Mouse (Mus musculus): ENCODE results near the gene Ssrp1. TPM values are rescaled to one million over a fixed set of nuclear protein-coding genes. Genes with fewer than 3 reads are reported as not detected.

Gene Ssrp1
- polyA plus RNA-seq, 1 experiment from 2014 or later: 359 TPM

- WGBS: 13% methylated on average over 11 of the region's 11 CpGs
- H3K27ac ChIP-seq (ENCODE audit: low read depth, low read length): no peak overlapping the region
- DNase-seq (ENCODE audit: low spot score) (no peak), ATAC-seq (ENCODE audit: insufficient read depth, low FRiP score, low TSS enrichment) (no peak)
- H3K9me3 ChIP-seq (ENCODE audit: control insufficient read depth, low read length): no peaks in the 10 kb centered on the region
- H3K4me2 ChIP-seq (ENCODE audit: low read depth): no peak overlapping the region
- H3K27me3 ChIP-seq (ENCODE audit: control insufficient read depth, insufficient read depth, low read length): no peaks in the 10 kb centered on the region
- H3K4me1 ChIP-seq (ENCODE audit: control insufficient read depth, insufficient read depth, low read length): no peaks in the 10 kb centered on the region
- peak overlapping the region; percentile 36; the same call in 1 of the 2 replicates for H3K9ac ChIP-seq (ENCODE audit: low read length)
- peaks cover 20% of the 10 kb centered on the region for H3K36me3 ChIP-seq (ENCODE audit: control insufficient read depth, insufficient read depth, low read length)
- no peak overlapping the region for H3K4me3 ChIP-seq (ENCODE audit: low read depth, low read length)
Observed at GRCm38 (mm10) chr2:85060591-85061060, 23.6 kb downstream of the Ssrp1 start.

GRCm38 (mm10) chr2:85061107-85061541, 24.1 kb downstream of the Ssrp1 start:
- DNase-seq (ENCODE audit: low spot score): no peak
- WGBS: 28% methylated on average over 10 of the region's 10 CpGs
- H3K4me2 ChIP-seq (ENCODE audit: low read depth): no peak overlapping the region
- H3K27me3 ChIP-seq (ENCODE audit: control insufficient read depth, insufficient read depth, low read length): no peaks in the 10 kb centered on the region
- no peak overlapping the region for H3K4me3 ChIP-seq (ENCODE audit: low read depth, low read length)
- H3K27ac ChIP-seq (ENCODE audit: low read depth, low read length): no peak overlapping the region
- no peaks in the 10 kb centered on the region for H3K9me3 ChIP-seq (ENCODE audit: control insufficient read depth, low read length)
- no peaks in the 10 kb centered on the region for H3K4me1 ChIP-seq (ENCODE audit: control insufficient read depth, insufficient read depth, low read length)
- H3K36me3 ChIP-seq (ENCODE audit: control insufficient read depth, insufficient read depth, low read length): peaks cover 20% of the 10 kb centered on the region
- H3K9ac ChIP-seq (ENCODE audit: low read length): peak overlapping the region; percentile 36; the same call in 1 of the 2 replicates
- ATAC-seq (ENCODE audit: insufficient read depth, low FRiP score, low TSS enrichment): no peak

GRCm38 (mm10) chr2:85065141-85065875, 28.3 kb downstream of the Ssrp1 start:
- ATAC-seq (ENCODE audit: insufficient read depth, low FRiP score, low TSS enrichment) (no peak), DNase-seq (ENCODE audit: low spot score) (no peak)
- H3K4me3 ChIP-seq (ENCODE audit: low read depth, low read length): no peak overlapping the region
- H3K27me3 ChIP-seq (ENCODE audit: control insufficient read depth, insufficient read depth, low read length): no peaks in the 10 kb centered on the region
- H3K4me2 ChIP-seq (ENCODE audit: low read depth): no peak overlapping the region
- H3K4me1 ChIP-seq (ENCODE audit: control insufficient read depth, insufficient read depth, low read length): no peaks in the 10 kb centered on the region
- no peak overlapping the region for H3K27ac ChIP-seq (ENCODE audit: low read depth, low read length)
- 79% methylated on average over 12 of the region's 12 CpGs for WGBS
- H3K9ac ChIP-seq (ENCODE audit: low read length): no peak overlapping the region
- peaks cover 5% of the 10 kb centered on the region for H3K36me3 ChIP-seq (ENCODE audit: control insufficient read depth, insufficient read depth, low read length)
- no peaks in the 10 kb centered on the region for H3K9me3 ChIP-seq (ENCODE audit: control insufficient read depth, low read length)

- Histone ChIP-seq H3K4me2 (ENCODE audit: low read depth) (no peak overlapping the region), H3K4me3 (ENCODE audit: low read depth, low read length) (no peak overlapping the region), H3K27me3 (ENCODE audit: control insufficient read depth, insufficient read depth, low read length) (no peaks in the 10 kb centered on the region), H3K36me3 (ENCODE audit: control insufficient read depth, insufficient read depth, low read length) (peaks cover 5% of the 10 kb centered on the region), H3K4me1 (ENCODE audit: control insufficient read depth, insufficient read depth, low read length) (no peaks in the 10 kb centered on the region), H3K9ac (ENCODE audit: low read length) (no peak overlapping the region), H3K9me3 (ENCODE audit: control insufficient read depth, low read length) (no peaks in the 10 kb centered on the region), H3K27ac (ENCODE audit: low read depth, low read length) (no peak overlapping the region)
- WGBS: 92% methylated on average over 5 of the region's 5 CpGs
- no peak for ATAC-seq (ENCODE audit: insufficient read depth, low FRiP score, low TSS enrichment)
- peak; percentile 0 for DNase-seq (ENCODE audit: low spot score)
Observed at GRCm38 (mm10) chr2:85066937-85067336, 29.9 kb downstream of the Ssrp1 start.

- Histone ChIP-seq H3K27ac (ENCODE audit: low read depth, low read length) (no peak overlapping the region), H3K27me3 (ENCODE audit: control insufficient read depth, insufficient read depth, low read length) (no peaks in the 10 kb centered on the region), H3K9ac (ENCODE audit: low read length) (no peak overlapping the region), H3K4me3 (ENCODE audit: low read depth, low read length) (no peak overlapping the region), H3K4me1 (ENCODE audit: control insufficient read depth, insufficient read depth, low read length) (no peaks in the 10 kb centered on the region), H3K9me3 (ENCODE audit: control insufficient read depth, low read length) (no peaks in the 10 kb centered on the region), H3K36me3 (ENCODE audit: control insufficient read depth, insufficient read depth, low read length) (peaks cover 5% of the 10 kb centered on the region), H3K4me2 (ENCODE audit: low read depth) (no peak overlapping the region)
- WGBS: 88% methylated on average over 10 of the region's 10 CpGs
- ATAC-seq (ENCODE audit: insufficient read depth, low FRiP score, low TSS enrichment) (no peak), DNase-seq (ENCODE audit: low spot score) (peak; percentile 9)
Observed at GRCm38 (mm10) chr2:85067903-85068625, 31.0 kb downstream of the Ssrp1 start.

GRCm38 (mm10) chr2:85068626-85069025, 31.6 kb downstream of the Ssrp1 start:
- no peaks in the 10 kb centered on the region for H3K27me3 ChIP-seq (ENCODE audit: control insufficient read depth, insufficient read depth, low read length)
- ATAC-seq (ENCODE audit: insufficient read depth, low FRiP score, low TSS enrichment) (no peak), DNase-seq (ENCODE audit: low spot score) (peak; percentile 0)
- H3K4me3 ChIP-seq (ENCODE audit: low read depth, low read length): no peak overlapping the region
- no peaks in the 10 kb centered on the region for H3K9me3 ChIP-seq (ENCODE audit: control insufficient read depth, low read length)
- H3K4me2 ChIP-seq (ENCODE audit: low read depth): no peak overlapping the region
- no peak overlapping the region for H3K9ac ChIP-seq (ENCODE audit: low read length)
- no peak overlapping the region for H3K27ac ChIP-seq (ENCODE audit: low read depth, low read length)
- WGBS: 82% methylated on average over 2 of the region's 2 CpGs
- peaks cover 5% of the 10 kb centered on the region for H3K36me3 ChIP-seq (ENCODE audit: control insufficient read depth, insufficient read depth, low read length)
- H3K4me1 ChIP-seq (ENCODE audit: control insufficient read depth, insufficient read depth, low read length): no peaks in the 10 kb centered on the region

GRCm38 (mm10) chr2:85070086-85070485, 33.1 kb downstream of the Ssrp1 start:
- Histone ChIP-seq H3K27me3 (ENCODE audit: control insufficient read depth, insufficient read depth, low read length) (no peaks in the 10 kb centered on the region), H3K9me3 (ENCODE audit: control insufficient read depth, low read length) (no peaks in the 10 kb centered on the region), H3K4me2 (ENCODE audit: low read depth) (no peak overlapping the region), H3K36me3 (ENCODE audit: control insufficient read depth, insufficient read depth, low read length) (peaks cover 3% of the 10 kb centered on the region; the same call in 1 of the 2 replicates), H3K4me1 (ENCODE audit: control insufficient read depth, insufficient read depth, low read length) (no peaks in the 10 kb centered on the region), H3K9ac (ENCODE audit: low read length) (no peak overlapping the region), H3K27ac (ENCODE audit: low read depth, low read length) (no peak overlapping the region), H3K4me3 (ENCODE audit: low read depth, low read length) (no peak overlapping the region)
- 67% methylated on average over 15 of the region's 15 CpGs for WGBS
- no peak for ATAC-seq (ENCODE audit: insufficient read depth, low FRiP score, low TSS enrichment)
- DNase-seq (ENCODE audit: low spot score): no peak

- Histone ChIP-seq H3K4me3 (ENCODE audit: low read depth, low read length) (no peak overlapping the region), H3K4me2 (ENCODE audit: low read depth) (no peak overlapping the region), H3K9me3 (ENCODE audit: control insufficient read depth, low read length) (no peaks in the 10 kb centered on the region), H3K9ac (ENCODE audit: low read length) (no peak overlapping the region), H3K4me1 (ENCODE audit: control insufficient read depth, insufficient read depth, low read length) (no peaks in the 10 kb centered on the region), H3K27ac (ENCODE audit: low read depth, low read length) (no peak overlapping the region), H3K36me3 (ENCODE audit: control insufficient read depth, insufficient read depth, low read length) (peaks cover 3% of the 10 kb centered on the region; the same call in 1 of the 2 replicates), H3K27me3 (ENCODE audit: control insufficient read depth, insufficient read depth, low read length) (no peaks in the 10 kb centered on the region)
- DNase-seq (ENCODE audit: low spot score) (no peak), ATAC-seq (ENCODE audit: insufficient read depth, low FRiP score, low TSS enrichment) (no peak)
- 91% methylated on average over 5 of the region's 5 CpGs for WGBS
Observed at GRCm38 (mm10) chr2:85071921-85072320, 34.9 kb downstream of the Ssrp1 start.

Measured in neural tube, embryonic 11.5 days (tissue).